Mouse (Mus musculus) lung, postnatal 10 days (tissue): Measurements from ENCODE around the gene Pom121l2.

ENCODE experiments used
- DNase-seq: peaks from one replicate; pipeline ENCODE4 v3.0.0; 2021

The Pom121l2 gene

DNA sequence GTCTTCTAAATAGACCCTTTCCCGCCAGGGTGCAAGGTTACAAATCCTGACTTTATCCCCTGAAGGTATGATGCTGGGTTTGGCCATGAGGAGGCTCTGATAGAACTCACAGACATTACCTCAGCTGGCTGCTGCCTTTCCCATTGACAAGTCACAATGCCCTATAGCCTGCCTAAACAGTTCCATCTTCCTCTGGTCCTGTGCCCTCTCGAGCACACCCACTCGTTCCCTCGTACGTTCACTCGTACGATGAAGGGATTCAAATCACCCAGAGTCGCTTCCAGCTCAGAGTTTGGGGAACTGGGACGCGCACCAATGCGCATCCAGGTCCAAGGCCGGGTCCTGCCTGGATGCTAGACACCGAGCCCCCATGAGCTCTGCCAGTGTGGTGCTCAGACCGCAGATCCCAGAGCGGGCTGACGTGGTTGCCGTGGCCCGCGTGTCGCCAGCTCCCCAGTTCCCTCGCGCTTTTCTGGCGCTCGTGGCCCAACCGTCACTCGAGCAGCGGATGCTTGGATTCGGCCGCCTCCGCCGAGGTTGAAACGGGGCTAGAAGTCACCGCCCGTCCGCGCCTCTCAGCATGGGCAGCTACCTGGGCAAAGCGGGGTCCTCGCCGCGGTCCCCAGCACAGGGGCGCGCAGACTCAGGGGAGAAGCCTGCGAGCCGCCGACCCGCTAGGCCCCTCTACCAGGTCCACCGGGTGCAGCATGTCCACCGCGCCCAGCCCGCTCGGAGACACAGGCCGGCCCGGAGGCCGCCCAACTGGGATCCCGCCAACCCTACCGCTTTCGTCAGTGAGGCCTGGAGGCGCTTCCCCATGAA is at the start of gene Pom121l2:
Gene Pom121l2 (plus strand): TSS at position 214 of the 822 bp plus-strand sequence.
- DNase-seq: peak; percentile 70

DNA sequence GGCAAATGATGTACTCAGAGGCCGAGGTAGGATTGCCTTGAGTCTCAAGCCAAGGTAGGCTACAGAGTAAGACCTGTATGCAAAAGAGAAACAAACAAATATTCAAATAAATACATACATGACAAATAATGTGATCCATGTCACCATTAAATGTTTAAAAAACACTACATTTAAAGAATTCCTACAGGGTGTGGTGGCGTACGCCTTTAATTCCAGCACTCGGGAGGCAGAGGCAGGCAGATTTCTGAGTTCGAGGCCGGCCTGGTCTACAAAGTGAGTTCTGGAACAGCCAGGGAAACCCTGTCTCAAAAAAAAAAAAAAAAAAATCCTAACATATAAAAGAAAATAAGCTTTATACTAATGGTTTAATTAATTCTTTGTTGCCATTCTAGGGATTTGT is 49.3 kb upstream of the Pom121l2 start:
- no peak for DNase-seq

DNA sequence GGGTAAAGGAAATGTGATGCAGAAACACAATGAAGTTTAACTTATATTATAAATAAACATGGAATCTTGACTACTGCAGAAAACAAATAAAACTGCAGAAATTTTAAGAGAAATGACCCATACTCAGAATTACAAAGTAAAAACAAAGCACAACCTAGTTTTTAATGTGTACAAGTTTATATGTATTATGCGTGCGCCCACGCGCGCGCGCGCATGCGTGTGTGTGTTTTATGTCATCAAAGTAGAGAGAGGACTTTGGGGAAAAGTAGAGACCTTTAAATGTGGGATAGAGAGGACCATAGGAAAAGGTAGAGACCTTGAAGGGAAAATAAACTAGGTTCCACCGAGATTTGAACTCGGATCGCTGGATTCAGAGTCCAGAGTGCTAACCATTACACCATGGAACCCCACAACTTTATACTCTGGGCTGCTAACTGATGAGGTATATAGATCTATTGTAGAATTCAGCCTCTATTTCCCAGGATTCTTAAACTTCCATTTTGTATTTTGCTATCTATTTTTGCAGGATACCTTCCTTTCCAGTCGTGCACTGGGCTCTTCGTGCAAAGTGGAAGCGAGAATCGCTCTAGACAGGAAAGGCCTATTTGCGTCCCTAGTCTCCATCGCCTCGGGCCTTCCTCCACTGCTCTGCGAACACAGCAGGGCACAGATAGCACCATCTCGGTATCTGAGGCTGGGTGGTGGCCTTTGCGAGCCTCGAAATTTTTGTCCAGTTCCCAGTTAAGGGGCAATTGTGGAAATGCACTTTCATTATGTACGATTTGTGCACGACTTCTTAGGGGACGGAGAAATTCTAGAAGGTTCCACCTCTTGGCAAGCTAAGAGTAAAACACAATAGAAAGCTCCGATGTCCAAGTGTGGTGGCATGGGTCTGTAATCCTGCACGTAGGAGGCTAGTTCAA is 47.1 kb upstream of the Pom121l2 start:
- peak; percentile 6 for DNase-seq

DNA sequence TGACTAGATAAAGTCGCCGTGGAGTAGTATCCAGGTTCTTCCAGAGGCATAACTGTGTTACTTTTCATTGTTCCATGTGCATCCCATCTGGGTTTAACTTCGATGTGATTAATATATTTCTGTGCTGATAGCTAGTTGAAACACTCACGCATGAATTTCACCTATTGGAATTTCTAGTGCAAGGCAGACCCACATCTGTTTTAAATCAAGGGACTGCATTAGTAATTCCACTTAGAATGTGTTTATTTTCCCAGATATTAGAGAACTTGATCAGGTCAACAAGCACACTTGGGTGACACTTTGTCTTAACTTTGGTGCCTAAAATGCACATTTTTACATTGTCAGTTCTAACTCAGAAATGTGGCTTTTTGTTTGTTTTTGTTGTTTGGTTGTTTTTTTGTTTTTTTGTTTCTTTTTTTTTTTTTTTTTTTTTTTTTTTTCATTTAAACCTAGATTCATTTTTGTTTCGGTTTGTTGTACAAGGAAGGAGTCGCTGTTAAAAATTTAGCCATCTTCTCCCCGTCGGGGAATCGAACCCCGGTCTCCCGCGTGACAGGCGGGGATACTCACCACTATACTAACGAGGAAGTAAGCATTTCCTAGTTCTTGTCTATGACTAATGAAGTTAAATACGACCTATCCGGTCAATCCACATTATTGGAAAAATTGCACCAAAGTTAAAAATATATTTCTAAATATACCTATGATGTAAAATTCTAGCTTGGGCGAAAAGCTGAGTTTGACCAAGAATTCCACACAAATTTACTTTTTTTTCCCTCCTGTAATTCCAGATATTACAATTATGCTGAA is 45.8 kb upstream of the Pom121l2 start:
- peak; percentile 68 for DNase-seq

DNA sequence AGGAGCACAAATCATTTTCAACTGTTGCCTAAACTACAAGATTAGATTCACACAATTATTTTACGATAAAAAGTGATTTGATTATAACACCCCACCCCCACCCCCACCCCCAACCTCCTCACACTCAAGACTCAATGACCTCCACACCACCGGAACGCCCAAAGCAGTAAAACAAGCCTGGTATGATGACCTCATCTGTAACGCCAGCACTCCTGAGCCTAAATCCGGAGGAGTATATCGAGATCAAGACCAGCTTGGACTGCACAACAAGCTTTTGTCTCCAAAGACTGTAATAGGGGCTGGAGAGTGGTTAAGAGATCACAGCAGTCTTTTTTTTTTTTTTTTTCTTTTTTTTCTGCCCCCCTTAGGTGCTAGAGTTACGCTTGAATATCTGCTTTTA is 45.2 kb upstream of the Pom121l2 start:
- DNase-seq: no peak

DNA sequence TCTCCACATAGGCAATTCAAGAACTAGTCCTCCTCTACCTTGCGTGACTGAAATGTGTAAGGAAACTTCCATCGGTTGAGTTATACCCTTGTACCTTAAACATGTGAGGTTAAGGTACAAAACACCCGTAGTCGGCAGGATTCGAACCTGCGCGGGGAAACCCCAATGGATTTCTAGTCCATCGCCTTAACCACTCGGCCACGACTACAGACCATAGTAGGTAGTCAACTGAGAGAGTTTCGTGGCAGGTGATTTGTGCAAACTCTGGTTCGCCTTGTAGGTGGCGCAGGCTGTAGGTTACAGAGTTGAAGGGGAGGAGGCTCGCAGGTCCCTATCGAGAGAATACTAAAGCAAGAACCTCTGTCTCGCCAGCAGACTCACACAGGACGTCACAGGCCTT is 44.0 kb upstream of the Pom121l2 start:
- peak; percentile 24 for DNase-seq

DNA sequence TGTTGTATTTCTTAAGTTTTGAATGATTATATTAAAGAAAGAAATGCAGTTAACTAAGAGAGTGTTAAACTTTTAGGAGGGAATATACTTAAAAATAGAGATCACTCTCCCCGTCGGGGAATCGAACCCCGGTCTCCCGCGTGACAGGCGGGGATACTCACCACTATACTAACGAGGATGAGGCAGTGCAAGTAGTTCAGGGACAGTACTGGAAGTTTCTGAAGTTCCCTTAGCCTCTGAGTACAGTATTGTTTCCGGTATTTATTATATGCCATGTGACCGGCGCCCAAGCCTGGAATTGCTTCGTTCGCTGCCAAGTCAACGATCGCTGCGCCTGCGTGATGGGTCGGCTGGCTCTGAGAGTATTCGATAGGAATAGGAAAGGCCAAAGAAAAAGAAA is 40.8 kb upstream of the Pom121l2 start:
- DNase-seq: peak; percentile 92

DNA sequence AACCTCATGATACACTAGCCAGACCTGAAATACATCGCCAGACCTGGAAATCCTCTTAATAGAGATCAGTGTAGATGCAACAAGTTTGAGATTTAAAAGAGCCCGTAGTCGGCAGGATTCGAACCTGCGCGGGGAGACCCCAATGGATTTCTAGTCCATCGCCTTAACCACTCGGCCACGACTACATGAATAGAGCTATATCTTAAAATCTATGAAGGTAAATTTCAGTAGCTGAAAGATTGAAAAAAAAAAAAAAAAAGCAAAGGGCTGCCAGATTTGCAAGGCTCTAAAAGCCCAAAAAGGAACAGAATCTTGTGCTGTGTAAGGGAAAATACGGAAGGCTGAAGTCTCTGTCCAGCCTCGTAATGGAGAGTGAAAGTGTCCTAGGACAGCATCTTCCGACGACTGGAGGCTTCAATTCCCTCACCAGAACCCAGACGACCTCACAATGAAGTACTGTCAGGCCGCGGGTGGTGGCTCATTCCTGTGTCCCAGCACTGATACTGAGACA is 40.1 kb upstream of the Pom121l2 start:
- peak; percentile 86 for DNase-seq

DNA sequence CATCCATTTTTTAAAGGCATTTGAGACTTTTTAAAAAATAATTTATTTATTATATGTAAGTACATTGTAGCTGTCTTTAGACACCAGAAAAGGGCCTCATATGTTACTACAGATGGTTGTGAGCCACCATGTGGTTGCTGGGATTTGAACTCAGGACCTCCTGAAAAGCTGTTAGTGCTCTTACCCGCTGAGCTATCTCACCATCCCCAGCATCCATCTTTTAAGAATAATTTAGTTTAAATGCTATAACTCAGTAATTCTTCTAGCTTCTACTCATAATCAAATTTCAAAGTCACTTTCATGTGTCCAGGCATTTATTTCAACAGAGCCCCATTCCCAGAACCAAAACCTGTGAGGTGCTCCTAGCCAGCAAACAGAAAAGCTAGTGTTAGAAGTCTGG is 37.4 kb upstream of the Pom121l2 start:
- no peak for DNase-seq

DNA sequence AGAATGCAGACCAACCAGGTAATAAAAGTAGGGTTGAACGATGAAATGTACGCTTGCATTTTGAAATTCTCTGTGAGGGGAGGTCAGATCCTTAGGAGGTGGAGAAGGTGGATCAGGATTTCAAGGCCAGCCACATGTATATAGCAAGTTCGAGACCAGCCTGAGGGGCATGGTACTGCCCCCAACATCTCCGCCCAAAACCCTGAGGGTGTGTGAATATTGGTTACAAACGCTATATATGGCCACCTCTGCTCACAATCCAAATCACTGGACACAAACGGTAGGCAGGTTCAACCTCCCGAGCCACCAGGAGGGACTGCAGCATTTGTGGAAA is 36.4 kb upstream of the Pom121l2 start:
- no peak for DNase-seq

DNA sequence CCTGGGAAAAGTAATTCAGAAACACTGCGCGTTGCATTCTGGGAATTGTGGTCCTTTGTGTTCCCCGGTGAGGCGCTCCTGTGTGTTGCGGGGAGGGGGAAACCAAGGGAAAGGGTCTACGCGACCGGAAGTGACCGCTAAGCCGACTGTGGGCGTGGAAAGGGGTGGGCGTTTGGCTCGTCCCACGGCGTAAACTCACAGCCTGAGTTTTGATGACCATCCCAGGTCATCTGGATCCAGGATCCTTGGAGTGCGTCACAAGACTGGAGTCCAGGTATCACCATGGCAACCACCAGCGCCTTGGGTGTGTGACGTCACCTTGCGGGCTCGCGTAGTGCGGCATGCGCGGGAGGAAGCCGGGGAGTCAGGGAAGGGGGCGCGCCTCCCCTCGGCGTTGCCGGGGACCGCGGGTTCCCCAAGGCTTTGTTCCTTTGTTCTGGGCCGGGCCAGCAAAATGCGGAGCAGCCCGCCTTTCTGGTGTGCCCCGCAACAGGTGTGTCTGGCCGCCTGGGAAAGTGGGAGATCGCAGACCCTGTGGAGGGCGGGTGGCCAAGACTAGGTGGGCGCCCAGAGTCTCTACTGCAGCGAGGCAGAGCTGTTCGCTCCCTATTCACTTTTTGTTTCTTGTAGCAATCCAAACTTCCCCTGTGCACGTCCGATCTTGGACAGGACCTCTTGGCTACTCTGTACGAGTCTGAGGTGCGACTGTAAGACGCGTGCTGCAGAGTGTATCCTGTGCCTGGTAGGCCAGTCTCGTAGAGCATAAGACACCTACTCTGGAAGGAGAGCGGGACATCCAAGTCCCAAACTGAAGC is 35.9 kb upstream of the Pom121l2 start, which contains the start of gene Zfp184:
Gene Zfp184 (plus strand): TSS at position 169 of the 815 bp plus-strand sequence.
- peak; percentile 95 for DNase-seq

DNA sequence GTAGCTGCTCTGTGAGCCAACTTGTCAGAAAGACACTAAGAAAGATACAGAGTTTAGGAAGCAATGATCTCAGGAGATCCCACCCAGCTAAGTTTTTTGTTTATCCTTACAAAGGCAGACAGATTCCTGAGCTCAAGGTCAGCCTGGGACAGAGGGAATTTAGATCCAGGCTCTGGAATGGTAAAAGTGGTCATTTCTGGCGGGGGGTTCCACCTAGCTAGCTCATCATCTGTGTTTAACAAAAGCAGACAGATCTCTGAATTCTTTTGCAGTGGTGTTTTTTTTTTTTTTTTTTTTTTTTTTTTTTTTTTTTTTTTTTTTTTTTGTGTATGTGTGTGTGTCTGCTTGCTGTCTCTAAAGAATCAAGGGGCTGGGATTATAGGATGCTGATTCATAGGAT is 11.7 kb upstream of the Pom121l2 start:
- no peak for DNase-seq

DNA sequence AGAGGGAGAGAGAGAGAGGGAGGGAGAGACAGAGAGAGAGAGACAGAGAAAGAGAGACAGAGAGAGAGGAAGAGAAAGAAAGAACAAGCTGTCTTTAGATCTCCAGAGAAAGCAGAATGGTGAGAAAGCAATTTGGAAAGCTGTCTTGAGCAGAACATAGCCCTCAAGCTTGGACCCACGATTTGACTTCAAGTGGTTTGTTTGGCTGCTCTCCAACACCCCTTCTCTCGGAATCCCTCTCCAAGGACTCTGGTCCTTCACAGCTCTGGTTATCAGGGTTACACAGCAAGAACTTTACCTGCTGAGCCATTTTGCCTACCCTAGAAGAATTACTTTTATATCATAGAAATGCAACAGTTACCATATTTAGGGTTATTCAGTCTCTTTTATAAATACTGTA is 11.2 kb upstream of the Pom121l2 start:
- no peak for DNase-seq

DNA sequence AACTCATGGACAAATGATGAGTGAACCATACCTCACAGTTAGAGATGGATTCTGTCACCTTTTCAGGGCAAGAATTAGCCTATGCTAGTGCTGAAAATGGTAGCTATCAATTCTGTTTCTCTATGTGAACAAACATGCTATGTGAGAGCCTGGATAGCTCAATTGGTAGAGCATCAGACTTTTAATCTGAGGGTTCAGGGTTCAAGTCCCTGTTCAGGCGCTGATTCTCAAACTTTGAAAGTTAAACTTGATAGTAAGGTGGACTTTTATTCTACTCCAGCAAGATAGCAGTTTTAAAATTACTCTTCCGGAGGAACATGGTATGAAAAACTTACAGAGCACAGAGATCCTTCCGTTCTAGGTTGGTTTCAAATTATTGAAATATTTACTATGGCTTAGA is 9.4 kb upstream of the Pom121l2 start:
- no peak for DNase-seq

DNA sequence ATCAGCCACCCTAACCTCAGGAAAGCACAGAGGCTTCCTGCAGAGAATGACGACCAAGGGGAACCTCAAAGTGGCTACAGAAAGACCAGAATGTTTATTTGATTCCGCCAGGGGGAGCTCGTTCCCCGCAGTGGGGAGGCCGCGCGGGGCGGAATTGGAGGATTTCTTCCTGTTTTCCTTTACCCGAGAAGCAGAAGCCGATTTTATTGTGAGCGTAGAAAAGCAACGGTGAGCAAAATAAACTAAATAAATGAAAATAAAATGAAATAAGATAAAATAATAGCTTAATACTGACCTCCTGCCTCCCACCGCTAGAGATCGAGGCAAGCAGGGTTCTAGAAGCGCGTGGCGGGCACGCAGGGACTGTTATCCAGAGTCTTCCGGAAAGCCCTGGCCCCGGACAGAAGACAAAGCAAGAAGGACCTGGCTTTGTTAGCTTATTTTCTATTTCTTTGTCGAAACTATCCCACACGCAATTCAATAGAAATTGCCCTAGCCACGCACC is 6.7 kb upstream of the Pom121l2 start:
- peak; percentile 94 for DNase-seq

DNA sequence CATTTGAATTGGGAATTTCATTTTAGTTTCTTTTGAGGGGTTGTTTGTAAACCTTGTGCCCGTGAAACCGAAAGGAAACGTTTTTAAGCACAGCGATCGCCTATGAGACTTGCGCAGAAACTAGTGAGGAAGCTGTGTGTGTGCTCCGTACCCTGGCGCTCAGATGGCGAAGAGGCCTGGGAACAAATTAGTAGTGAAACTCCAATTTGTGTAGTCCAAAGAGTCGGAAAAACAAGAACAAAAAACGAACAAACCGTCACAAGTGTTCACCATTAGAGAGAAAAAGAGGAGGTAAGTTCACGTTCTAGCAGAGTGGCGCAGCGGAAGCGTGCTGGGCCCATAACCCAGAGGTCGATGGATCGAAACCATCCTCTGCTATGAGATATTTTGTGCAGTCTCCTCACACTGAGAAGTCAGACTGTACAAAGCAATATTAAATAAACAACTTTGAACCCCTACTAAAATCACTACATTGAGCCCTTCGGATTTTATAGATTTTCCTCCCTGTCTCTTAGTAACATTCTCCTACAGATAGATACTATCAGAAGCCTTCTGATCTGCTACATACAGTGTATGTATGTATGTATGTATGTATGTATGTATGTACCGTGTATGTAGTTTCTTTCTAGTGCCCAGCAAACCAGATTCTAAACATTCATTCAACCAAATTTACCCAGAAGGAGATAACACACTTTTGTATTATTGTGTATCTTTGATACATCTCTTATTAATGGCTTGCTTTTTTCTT is 6.1 kb upstream of the Pom121l2 start:
- DNase-seq: peak; percentile 81

DNA sequence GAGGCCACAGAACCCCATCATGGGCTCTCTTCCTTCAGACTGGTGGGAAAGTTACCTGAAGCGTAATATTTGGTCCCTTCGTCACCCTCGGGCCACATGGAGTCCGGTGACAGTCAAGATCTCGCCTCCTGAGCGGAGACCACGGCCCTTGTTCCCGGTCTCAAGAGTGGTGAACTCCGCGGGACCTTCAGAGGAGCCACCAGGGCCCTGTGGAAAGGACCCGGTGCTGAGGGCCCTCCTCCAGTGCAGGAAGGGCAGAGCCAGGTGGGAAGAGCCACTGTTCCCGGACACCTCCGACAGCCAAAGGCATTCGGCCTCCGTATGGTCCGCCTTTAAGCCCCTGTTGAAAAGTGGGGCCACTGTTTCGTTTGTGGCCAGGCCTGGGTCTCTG is 804 bp downstream of the Pom121l2 start:
- DNase-seq: no peak

DNA sequence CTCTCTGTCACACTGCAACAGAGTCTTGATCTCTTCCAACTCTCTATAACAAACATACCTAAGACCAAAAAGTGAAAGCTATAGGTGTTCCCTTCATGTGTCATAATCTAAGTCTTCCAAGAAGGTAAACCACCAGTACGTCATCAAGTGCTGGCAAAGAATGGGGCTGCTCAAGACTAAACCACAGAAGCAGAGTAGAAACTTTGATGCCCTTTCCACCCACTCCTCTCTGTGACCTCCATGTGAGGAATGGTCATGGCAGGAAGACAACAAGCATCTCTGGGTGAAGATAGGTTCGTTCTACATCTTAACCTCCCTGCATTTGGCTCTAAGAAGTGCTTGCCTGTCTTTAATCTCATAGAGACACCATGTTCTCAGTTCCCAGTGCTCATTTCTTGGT is 3.5 kb downstream of the Pom121l2 start:
- DNase-seq: no peak

DNA sequence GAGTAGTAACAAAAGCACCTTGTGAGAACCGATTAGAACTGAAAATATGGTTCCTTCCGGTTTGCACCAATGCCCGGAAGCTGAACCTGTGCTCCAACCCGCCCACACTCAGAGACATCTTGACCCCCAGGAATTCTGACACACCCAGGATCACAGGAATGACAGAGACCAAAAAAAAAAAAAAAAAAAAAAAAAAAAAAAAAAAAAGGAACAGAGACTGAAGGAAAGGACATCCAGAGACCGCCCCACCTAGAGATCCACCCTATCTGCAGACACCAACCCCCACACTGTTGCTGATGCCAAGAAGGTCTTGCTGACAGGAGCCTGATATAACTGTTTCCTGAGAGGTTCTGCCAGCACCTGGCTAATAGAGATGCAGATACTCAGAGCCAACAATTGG is 11.6 kb downstream of the Pom121l2 start:
- DNase-seq: no peak

DNA sequence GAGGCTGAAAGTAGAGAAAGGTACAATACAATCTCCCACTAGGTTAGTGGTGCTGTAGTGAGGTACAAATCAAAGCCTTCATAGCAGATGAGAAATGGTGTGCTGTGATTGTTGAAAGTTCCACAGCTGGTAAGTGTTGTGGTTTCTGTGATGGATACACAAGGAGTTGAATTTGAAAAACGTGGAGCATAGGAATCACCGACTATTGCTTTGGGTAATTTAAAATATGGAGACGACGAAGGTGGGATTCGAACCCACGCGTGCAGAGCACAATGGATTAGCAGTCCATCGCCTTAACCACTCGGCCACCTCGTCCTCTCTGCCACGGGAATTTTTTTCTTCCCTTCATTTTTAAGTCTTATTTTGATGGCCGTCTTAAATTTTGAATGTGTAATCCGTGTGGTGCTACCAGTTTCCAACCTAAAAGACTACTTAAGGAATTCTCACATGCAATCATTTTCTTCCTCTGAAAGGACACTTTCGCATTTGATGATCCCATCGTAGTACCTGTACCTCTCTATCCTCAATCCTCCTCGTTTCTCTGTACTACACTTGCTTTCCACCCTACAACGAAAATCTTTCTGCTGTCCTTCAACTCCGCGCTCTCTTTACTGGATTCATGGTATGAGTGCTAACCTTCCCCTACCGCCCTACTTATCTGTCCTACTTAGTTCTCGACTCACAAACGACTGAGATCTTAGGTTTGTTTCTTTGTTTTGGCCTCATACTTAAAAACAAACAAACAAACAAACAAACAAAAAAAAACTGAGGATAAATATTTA is 13.2 kb downstream of the Pom121l2 start:
- DNase-seq: no peak
